Mouse (Mus musculus): Measurements from ENCODE around the gene Ube2d3. TPM values are rescaled to one million over a fixed set of nuclear protein-coding genes. Genes with fewer than 3 reads are reported as not detected.

Gene Ube2d3
- polyA plus RNA-seq, 1 experiment from 2014 or later = 476 TPM

DNA sequence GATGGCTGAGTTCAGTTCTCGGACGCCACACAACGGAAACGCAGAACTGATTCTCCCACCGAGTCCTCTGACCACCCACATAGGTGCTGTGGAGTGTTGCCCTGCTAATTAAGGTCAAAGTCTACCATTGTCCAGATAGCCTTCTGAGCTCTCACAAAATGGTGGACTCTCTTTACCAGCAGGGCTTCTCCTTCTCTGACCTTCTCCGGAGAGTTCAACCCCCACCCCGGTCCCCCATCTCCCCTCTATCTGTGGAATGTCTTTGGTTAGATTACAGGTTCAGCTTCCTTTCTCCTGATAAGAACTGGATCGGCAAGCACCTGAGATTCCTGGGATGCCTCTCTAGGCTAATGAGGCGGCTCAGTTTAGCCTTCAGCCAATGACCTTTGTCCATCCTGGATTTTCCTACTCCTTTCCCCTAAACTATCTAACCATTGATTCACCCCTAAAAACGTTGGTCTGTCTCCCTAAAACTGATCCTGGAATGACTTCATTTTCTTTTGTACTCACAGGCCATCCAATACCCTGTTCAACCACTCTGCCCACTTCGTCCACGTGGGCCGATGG is 68.0 kb downstream of the Ube2d3 start:
- no peaks in the 10 kb centered on the region for H3K27me3 ChIP-seq (ENCODE audit: control insufficient read depth, insufficient read depth, low read length)
- no peak overlapping the region for H3K4me3 ChIP-seq (ENCODE audit: control insufficient read depth in 1 of 2, insufficient read depth in 1 of 2, low read depth in 1 of 2, low read length in 2 of 2)
- 80% methylated on average over 13 of the region's 13 CpGs for WGBS
- H3K4me2 ChIP-seq (ENCODE audit: low read length) = no peak overlapping the region
- no peak for ATAC-seq (ENCODE audit: insufficient number of reproducible peaks, insufficient read depth, low FRiP score, low read depth)
- no peak overlapping the region for H3K27ac ChIP-seq (replicated peaks in 1 of 2; ENCODE audit: control insufficient read depth in 1 of 2, insufficient read depth in 1 of 2, low read depth in 2 of 2, low read length in 2 of 2)
- H3K9ac ChIP-seq (ENCODE audit: low read length) = no peak overlapping the region
- H3K36me3 ChIP-seq (ENCODE audit: control insufficient read depth, insufficient read depth, low read length) = peaks cover 7% of the 10 kb centered on the region; the same call in 1 of the 2 replicates
- H3K9me3 ChIP-seq (ENCODE audit: control insufficient read depth, low read length) = no peaks in the 10 kb centered on the region
- H3K4me1 ChIP-seq (ENCODE audit: control insufficient read depth in 2 of 2, insufficient read depth in 2 of 2, low read length in 2 of 2) = peaks cover 15 to 23% of the 10 kb centered on the region in 2 experiments

DNA sequence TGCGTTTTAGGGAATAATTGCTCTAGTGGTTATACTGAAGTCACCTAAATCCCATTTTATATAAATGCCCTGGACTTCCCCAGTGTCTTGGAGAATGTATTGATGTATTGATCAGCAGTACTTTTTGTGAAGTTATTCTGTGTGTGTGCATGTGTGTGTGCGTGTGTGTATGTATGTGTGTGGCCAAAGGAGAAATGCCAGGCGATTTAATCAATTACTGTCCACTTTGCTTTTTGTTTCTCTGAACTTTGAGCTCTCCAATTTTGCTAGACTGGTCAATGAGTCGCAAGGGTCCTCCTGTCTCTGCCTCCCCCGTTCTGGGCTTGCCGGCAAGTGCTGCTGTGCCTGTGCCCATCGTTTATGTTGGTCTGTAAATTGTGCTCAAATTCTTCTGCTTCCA is 69.6 kb downstream of the Ube2d3 start:
- Histone ChIP-seq H3K27me3 (ENCODE audit: control insufficient read depth, insufficient read depth, low read length) (no peaks in the 10 kb centered on the region), H3K27ac (replicated peaks in 1 of 2; ENCODE audit: control insufficient read depth in 1 of 2, insufficient read depth in 1 of 2, low read depth in 2 of 2, low read length in 2 of 2) (no peak overlapping the region), H3K4me3 (ENCODE audit: control insufficient read depth in 1 of 2, insufficient read depth in 1 of 2, low read depth in 1 of 2, low read length in 2 of 2) (no peak overlapping the region), H3K36me3 (ENCODE audit: control insufficient read depth, insufficient read depth, low read length) (peaks cover 21% of the 10 kb centered on the region; the same call in 1 of the 2 replicates), H3K4me2 (ENCODE audit: low read length) (no peak overlapping the region), H3K9ac (ENCODE audit: low read length) (no peak overlapping the region), H3K4me1 (ENCODE audit: control insufficient read depth in 2 of 2, insufficient read depth in 2 of 2, low read length in 2 of 2) (peaks cover 12 to 22% of the 10 kb centered on the region in 2 experiments), H3K9me3 (ENCODE audit: control insufficient read depth, low read length) (no peaks in the 10 kb centered on the region)
- ATAC-seq (ENCODE audit: insufficient number of reproducible peaks, insufficient read depth, low FRiP score, low read depth) = no peak
- WGBS = 90% methylated on average over 7 of the region's 7 CpGs

DNA sequence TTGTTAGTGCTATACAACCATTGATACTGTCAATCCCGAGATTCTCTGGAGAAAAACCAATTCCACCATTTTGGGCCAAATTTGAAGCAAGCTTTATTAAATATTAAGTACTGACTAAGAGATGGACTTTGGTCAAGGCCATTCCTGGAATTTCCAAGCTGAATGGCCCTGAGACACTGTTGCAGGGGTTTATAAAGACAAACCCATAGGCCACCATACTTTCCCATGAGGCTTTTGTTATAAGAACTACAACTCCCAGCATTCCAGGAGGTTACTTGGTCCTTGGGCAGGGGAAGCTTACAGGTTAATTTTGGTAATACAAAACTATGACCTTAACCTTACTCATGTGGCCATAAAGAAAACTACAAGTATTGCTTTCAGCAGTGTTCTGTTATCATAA is 70.2 kb downstream of the Ube2d3 start:
- Histone ChIP-seq H3K36me3 (ENCODE audit: control insufficient read depth, insufficient read depth, low read length) (peaks cover 23% of the 10 kb centered on the region; the same call in 1 of the 2 replicates), H3K27ac (replicated peaks in 1 of 2; ENCODE audit: control insufficient read depth in 1 of 2, insufficient read depth in 1 of 2, low read depth in 2 of 2, low read length in 2 of 2) (no peak overlapping the region), H3K4me2 (ENCODE audit: low read length) (no peak overlapping the region), H3K4me1 (ENCODE audit: control insufficient read depth in 2 of 2, insufficient read depth in 2 of 2, low read length in 2 of 2) (peaks cover 5 to 15% of the 10 kb centered on the region in 2 experiments), H3K9me3 (ENCODE audit: control insufficient read depth, low read length) (no peaks in the 10 kb centered on the region), H3K27me3 (ENCODE audit: control insufficient read depth, insufficient read depth, low read length) (no peaks in the 10 kb centered on the region), H3K9ac (ENCODE audit: low read length) (no peak overlapping the region), H3K4me3 (ENCODE audit: control insufficient read depth in 1 of 2, insufficient read depth in 1 of 2, low read depth in 1 of 2, low read length in 2 of 2) (no peak overlapping the region)
- 86% methylated on average over 1 of the region's 1 CpGs for WGBS
- no peak for ATAC-seq (ENCODE audit: insufficient number of reproducible peaks, insufficient read depth, low FRiP score, low read depth)

- Histone ChIP-seq H3K9me3 (ENCODE audit: control insufficient read depth, low read length) (no peaks in the 10 kb centered on the region), H3K4me2 (ENCODE audit: low read length) (no peak overlapping the region), H3K4me1 (ENCODE audit: control insufficient read depth in 2 of 2, insufficient read depth in 2 of 2, low read length in 2 of 2) (peaks cover 10 to 23% of the 10 kb centered on the region in 2 experiments), H3K27ac (replicated peaks in 1 of 2; ENCODE audit: control insufficient read depth in 1 of 2, insufficient read depth in 1 of 2, low read depth in 2 of 2, low read length in 2 of 2) (no peak overlapping the region), H3K36me3 (ENCODE audit: control insufficient read depth, insufficient read depth, low read length) (peaks cover 33% of the 10 kb centered on the region), H3K27me3 (ENCODE audit: control insufficient read depth, insufficient read depth, low read length) (no peaks in the 10 kb centered on the region), H3K4me3 (ENCODE audit: control insufficient read depth in 1 of 2, insufficient read depth in 1 of 2, low read depth in 1 of 2, low read length in 2 of 2) (no peak overlapping the region), H3K9ac (ENCODE audit: low read length) (no peak overlapping the region)
- 82% methylated on average over 3 of the region's 3 CpGs for WGBS
- no peak for ATAC-seq (ENCODE audit: insufficient number of reproducible peaks, insufficient read depth, low FRiP score, low read depth)
Observed at GRCm38 (mm10) chr3:135510372-135510771, 72.4 kb downstream of the Ube2d3 start.

DNA sequence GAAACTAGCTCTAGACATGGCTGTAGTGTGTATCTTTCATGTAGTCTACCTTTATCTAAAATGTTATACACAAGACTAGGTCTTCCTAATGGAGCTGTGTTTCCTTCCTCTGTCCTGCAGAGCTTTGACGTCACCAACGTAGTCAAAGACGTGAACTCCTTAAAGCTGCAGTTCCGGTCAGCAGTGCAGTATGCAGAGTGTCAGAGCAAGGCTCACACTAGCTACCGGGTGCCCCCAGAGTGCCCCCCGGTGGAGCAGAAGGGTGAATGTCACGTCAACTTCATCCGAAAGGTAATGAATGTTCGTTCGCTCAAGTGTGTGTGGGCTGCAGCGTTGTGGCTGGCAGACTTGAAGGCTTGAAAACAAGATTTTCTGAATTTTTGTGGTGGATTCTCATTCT is 73.7 kb downstream of the Ube2d3 start:
- Histone ChIP-seq H3K36me3 (ENCODE audit: control insufficient read depth, insufficient read depth, low read length) (peaks cover 29% of the 10 kb centered on the region), H3K27ac (replicated peaks in 1 of 2; ENCODE audit: control insufficient read depth in 1 of 2, insufficient read depth in 1 of 2, low read depth in 2 of 2, low read length in 2 of 2) (peak overlapping the region in 1 of 2 experiments; percentile 37; a peak in 1 of 4 replicates), H3K4me2 (ENCODE audit: low read length) (no peak overlapping the region), H3K27me3 (ENCODE audit: control insufficient read depth, insufficient read depth, low read length) (no peaks in the 10 kb centered on the region), H3K4me3 (ENCODE audit: control insufficient read depth in 1 of 2, insufficient read depth in 1 of 2, low read depth in 1 of 2, low read length in 2 of 2) (no peak overlapping the region), H3K9me3 (ENCODE audit: control insufficient read depth, low read length) (no peaks in the 10 kb centered on the region), H3K4me1 (ENCODE audit: control insufficient read depth in 2 of 2, insufficient read depth in 2 of 2, low read length in 2 of 2) (peaks cover 13 to 32% of the 10 kb centered on the region in 2 experiments), H3K9ac (ENCODE audit: low read length) (0 out of 2 replicates have a peak overlapping the region, but pooled peaks have one; percentile 4)
- no peak for ATAC-seq (ENCODE audit: insufficient number of reproducible peaks, insufficient read depth, low FRiP score, low read depth)
- 31% methylated on average over 11 of the region's 11 CpGs for WGBS

- no peak overlapping the region; a peak in 1 of 4 replicates for H3K27ac ChIP-seq (replicated peaks in 1 of 2; ENCODE audit: control insufficient read depth in 1 of 2, insufficient read depth in 1 of 2, low read depth in 2 of 2, low read length in 2 of 2)
- no peak for ATAC-seq (ENCODE audit: insufficient number of reproducible peaks, insufficient read depth, low FRiP score, low read depth)
- 45% methylated on average over 11 of the region's 11 CpGs for WGBS
- H3K4me3 ChIP-seq (ENCODE audit: control insufficient read depth in 1 of 2, insufficient read depth in 1 of 2, low read depth in 1 of 2, low read length in 2 of 2) = no peak overlapping the region
- no peaks in the 10 kb centered on the region for H3K27me3 ChIP-seq (ENCODE audit: control insufficient read depth, insufficient read depth, low read length)
- no peak overlapping the region for H3K9ac ChIP-seq (ENCODE audit: low read length)
- no peaks in the 10 kb centered on the region for H3K9me3 ChIP-seq (ENCODE audit: control insufficient read depth, low read length)
- peaks cover 17 to 37% of the 10 kb centered on the region in 2 experiments for H3K4me1 ChIP-seq (ENCODE audit: control insufficient read depth in 2 of 2, insufficient read depth in 2 of 2, low read length in 2 of 2)
- H3K36me3 ChIP-seq (ENCODE audit: control insufficient read depth, insufficient read depth, low read length) = peaks cover 29% of the 10 kb centered on the region
- H3K4me2 ChIP-seq (ENCODE audit: low read length) = no peak overlapping the region
Observed at GRCm38 (mm10) chr3:135513270-135513669, 75.3 kb downstream of the Ube2d3 start.

DNA sequence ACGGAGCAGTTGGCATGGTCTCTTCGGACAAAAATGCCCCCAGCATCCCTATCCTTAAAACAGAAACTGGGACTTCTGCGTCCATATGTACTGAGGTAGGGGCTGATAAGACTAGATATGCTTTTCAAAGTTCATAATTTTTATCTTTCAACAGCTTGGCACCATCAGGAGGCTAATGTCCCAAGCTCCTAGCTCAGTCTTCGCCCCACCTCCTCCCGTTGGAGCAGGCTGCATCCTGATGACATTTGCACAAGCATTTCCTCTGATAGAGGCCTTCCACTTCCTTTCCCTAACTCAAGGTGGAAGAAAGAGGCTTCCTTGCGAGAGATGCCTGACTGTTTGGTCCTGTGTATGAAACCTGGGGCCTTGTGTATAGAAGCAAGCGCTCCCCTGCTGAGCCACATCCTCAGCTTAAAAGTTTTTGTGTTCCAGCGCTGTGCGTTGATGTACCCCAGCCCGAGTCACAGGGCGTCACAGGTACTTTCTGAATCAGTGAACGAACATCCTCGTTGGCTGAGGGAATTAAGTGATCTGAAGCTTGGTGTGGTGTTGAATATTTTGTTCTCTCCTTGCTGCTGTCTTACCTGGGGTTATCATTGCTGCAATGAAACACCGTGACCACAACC is 76.0 kb downstream of the Ube2d3 start:
- H3K36me3 ChIP-seq (ENCODE audit: control insufficient read depth, insufficient read depth, low read length) = peaks cover 29% of the 10 kb centered on the region
- H3K4me3 ChIP-seq (ENCODE audit: control insufficient read depth in 1 of 2, insufficient read depth in 1 of 2, low read depth in 1 of 2, low read length in 2 of 2) = no peak overlapping the region
- H3K4me1 ChIP-seq (ENCODE audit: control insufficient read depth in 2 of 2, insufficient read depth in 2 of 2, low read length in 2 of 2) = peaks cover 20 to 42% of the 10 kb centered on the region in 2 experiments
- H3K9ac ChIP-seq (ENCODE audit: low read length) = no peak overlapping the region
- no peak overlapping the region; a peak in 1 of 4 replicates for H3K27ac ChIP-seq (replicated peaks in 1 of 2; ENCODE audit: control insufficient read depth in 1 of 2, insufficient read depth in 1 of 2, low read depth in 2 of 2, low read length in 2 of 2)
- H3K9me3 ChIP-seq (ENCODE audit: control insufficient read depth, low read length) = no peaks in the 10 kb centered on the region
- WGBS = 67% methylated on average over 14 of the region's 14 CpGs
- ATAC-seq (ENCODE audit: insufficient number of reproducible peaks, insufficient read depth, low FRiP score, low read depth) = no peak
- H3K4me2 ChIP-seq (ENCODE audit: low read length) = no peak overlapping the region
- no peaks in the 10 kb centered on the region for H3K27me3 ChIP-seq (ENCODE audit: control insufficient read depth, insufficient read depth, low read length)
